Mouse (Mus musculus) right cerebral cortex, adult 2 months (tissue): ENCODE data around the gene Cryz.
"Not testable (repeated sequence)": the region's sequence is repeated elsewhere in the genome, so short reads cannot be mapped to it uniquely, and the experiment has no call there.

Source experiments
- DNase-seq, 2 experiments: peaks; one replicate each; pipeline ENCODE4 v3.0.0; 2021 to 2022; ENCODE audit warnings: low spot score in 2 of 2

Gene Cryz

GRCm38 (mm10) chr3:154607896-154608295 is 11.4 kb downstream of the Cryz start:
- DNase-seq: no peak

GRCm38 (mm10) chr3:154611888-154612287 is 15.4 kb downstream of the Cryz start:
- no peak for DNase-seq

- DNase-seq: no peak
These were observed 18.3 kb downstream of the Cryz start for GRCm38 (mm10) chr3:154614771-154615170.

DNA sequence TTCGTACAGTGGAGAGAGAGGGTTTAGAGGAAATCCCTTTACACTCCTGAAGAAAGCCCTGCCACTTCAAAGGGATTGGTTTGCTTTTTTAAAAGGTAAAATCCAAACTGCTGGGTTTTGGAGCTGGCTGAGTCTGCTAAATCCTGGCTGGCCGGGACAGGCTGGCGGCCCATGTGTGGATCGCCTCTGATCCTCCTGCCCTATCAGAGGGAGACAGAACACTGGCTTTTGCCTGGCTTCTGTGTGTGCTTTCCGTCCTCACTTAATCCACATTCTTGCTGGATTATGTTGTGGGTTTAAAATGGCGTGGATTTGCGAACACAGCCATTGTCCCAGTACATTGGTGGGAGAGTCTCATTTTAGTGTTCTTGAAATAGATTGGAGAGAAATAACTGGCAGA is 18.8 kb downstream of the Cryz start:
- no peak for DNase-seq

DNA sequence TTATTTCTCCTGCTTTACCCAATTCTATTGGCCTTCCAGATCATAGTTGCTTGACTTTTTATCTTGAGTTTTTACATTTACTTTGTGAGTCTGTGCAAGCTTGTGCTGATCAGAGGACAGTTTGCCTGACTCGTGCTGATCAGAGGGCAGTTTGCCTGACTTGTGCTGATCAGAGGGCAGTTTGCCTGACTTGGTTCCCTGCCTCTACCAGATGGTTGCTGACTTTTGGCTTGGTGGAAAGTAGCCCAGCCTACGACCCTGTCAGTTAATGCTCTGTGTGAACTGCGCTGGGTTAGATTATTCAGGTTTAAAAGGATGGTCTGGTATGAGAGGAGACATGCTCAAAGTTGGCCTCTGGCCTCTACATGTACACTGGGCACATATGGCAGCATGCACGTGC is 19.6 kb downstream of the Cryz start:
- DNase-seq: no peak

- DNase-seq: no peak
These were observed 31.8 kb downstream of the Cryz start for GRCm38 (mm10) chr3:154628284-154628683.

GRCm38 (mm10) chr3:154631281-154631680 is 34.8 kb downstream of the Cryz start:
- not testable (repeated sequence) for DNase-seq

- DNase-seq: no peak
These were observed 36.6 kb downstream of the Cryz start for GRCm38 (mm10) chr3:154633091-154633490.

DNA sequence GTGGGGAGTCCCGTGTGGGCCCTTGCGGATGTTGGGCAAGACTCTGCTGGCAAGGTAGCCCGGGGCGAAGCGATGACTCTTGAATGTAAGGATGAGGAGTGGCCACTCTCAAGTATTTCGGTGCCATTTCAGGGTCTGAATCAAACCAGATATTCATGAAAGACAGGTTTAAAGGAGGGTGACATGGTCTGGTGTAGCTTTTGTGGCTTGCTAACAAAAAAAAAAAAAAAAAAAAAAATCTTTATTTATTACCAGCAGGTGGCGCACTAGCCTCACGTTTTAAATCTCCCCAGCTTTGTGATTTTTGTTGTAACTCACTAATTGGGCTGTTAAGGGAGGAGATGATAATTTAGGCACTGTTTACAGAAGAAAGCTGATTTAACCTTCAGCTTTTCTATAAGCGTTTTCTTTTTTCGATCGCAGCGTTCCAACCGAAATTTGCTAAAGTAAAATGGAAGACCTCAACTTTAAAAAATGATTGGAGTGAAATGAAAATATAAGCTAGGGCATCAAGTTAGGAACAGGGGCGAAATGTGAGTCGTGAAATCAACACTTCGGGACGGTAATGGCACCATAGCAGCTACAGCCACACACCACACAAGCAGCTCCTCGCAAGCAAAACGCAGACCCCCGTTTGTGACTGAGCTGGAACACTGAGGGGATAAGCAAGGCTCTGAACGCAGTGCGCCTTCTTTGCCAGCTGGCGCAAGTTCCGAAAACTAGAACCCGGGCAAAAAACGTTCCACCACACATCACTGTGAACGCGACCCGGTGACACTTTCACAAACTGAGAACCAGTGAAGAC is 50.3 kb downstream of the Cryz start:
- peak; percentile 39 to 44 for DNase-seq

DNA sequence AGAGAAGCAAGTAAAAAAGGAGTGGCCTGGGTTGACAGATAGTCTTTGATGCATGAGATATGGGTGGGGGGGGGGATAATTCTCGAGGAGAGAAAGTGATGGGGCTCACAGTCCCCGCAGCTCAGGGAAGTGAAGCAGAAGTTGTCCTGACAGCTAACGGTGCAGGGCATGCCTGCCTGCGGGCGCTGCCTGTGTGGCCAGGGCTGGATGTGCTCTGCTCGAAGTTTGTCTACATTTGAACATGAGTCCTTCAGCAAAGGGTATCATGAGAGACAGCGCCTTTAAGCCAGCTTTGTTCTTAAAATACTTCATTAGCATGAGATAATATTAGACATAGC is 50.9 kb downstream of the Cryz start:
- DNase-seq: peak in 1 of 2 experiments; percentile 22

GRCm38 (mm10) chr3:154649411-154650285 is 53.1 kb downstream of the Cryz start:
- no peak for DNase-seq

- DNase-seq: peak; percentile 59 to 69
These were observed 54.8 kb downstream of the Cryz start for GRCm38 (mm10) chr3:154651192-154651821.

DNA sequence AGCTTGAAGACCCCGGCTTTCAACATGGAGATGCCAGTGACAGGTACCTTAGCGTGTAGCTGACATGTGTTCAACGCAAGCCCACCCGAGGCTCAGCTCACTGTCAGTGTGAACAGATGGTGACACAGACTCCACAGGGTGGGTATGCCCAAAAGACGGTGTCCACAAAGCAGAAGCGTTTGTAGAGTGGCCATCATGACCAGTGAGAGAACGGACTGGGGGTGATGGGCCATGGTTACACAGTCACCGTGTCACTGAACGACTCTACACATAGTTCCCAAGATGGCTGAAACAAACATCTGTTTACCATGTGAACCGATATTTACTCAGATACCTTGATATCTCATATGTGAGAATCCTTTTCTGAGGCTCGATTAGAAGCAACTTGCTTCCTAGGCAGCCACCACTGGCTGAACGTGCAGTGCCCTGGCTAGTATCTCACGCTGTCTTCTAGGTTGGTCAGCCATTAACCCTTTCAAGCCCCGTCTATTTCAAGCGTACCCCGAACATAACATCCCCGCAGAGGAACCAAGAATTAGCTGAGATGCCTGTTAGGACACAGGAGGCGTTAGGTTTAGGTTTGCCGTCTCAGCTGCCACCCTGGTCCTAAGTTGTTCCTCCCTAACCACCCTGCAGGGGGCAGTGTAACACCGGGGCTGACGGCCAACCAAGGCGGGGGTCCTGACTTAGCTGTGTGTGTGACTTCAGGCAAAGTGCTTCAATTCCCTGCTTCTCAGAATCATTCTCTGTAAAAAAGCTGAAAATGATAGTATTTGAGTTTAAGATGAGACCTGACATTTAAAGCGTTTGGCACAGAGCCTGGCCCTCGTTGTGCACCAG is 56.3 kb downstream of the Cryz start:
- peak; percentile 79 to 88 for DNase-seq

DNA sequence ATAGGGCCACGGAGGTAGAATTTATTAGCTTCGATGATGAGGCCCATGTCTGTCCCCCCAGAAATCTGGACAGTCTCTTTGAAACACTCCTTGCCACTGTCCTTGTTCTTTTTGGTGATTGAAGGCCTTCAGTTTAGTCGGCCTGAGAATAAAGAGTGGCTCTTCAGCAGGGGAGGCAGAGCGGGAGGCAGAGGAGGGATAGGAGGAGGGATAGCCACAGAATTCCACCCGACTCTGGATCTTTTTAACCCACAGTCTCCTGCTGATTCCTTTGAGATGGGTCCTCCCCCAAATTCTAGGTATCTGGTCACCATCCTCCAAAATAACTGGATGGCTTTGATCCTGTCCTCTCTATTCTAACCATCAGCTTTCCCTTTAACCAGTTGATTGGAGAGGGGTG is 56.9 kb downstream of the Cryz start:
- no peak for DNase-seq

- DNase-seq: no peak
These were observed 57.8 kb downstream of the Cryz start for GRCm38 (mm10) chr3:154654284-154654683.

- no peak for DNase-seq
These were observed 58.4 kb downstream of the Cryz start for GRCm38 (mm10) chr3:154654901-154655300.

GRCm38 (mm10) chr3:154655711-154656110 is 59.2 kb downstream of the Cryz start:
- DNase-seq: no peak

- no peak for DNase-seq
These were observed 67.0 kb downstream of the Cryz start, which contains the start of gene Erich3 for GRCm38 (mm10) chr3:154663545-154663944. Gene Erich3 (plus strand): TSS chr3:154663859.

- peak; percentile 79 to 82 for DNase-seq
These were observed 67.6 kb downstream of the Cryz start for GRCm38 (mm10) chr3:154663976-154664581.

- DNase-seq: no peak
These were observed 68.1 kb downstream of the Cryz start for GRCm38 (mm10) chr3:154664636-154665035.

DNA sequence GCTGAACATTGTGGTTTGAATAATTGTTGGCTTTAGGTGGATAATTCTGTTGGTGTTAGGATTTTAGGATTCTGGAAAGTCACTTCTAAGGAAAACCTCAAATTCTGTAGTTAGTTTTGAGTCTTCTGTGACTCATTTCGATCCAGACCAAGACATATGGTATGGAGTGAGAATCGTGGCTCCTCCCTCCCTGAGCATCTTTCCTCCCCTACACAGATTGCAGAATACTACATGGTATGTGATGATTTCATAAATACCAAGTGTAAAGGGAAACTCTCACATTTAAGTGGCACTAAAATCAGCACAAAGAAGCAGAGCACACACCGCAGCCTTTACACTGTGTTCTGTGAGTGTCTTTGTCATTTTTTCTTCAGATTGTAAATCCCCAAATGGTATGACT is 72.0 kb downstream of the Cryz start:
- DNase-seq: peak in 1 of 2 experiments; percentile 48
